Mouse (Mus musculus): Measurements from ENCODE around the gene Il12a.

DNA sequence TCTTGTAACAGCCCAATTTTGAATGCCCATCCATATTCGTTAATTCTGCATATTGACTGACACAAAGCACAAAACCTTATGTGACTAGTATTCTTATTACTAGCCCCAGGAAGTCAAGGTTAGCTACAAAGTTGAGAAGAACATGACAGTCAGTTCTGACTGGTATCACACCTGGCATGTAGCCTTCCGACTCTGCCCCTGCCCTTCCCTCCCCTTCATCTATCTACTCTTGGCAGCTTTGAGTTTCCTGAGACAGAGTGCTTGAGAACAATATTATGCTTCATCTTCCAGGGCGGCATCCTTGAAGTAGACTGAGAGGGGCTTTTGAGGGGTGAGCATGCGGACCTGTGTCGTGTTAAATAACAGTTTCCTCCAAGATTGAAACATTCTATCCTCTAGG is 54.6 kb downstream of the Il12a start:
- TF ChIP-seq POLR2A (IDR thresholded peaks at IDR 0.05; ENCODE audit: insufficient read length, low read depth) (no peak), REST (IDR thresholded peaks at IDR 0.05; ENCODE audit: insufficient read depth, insufficient read length) (no peak), MYOG (IDR thresholded peaks at IDR 0.05; ENCODE audit: control insufficient read depth in 1 of 3, insufficient read depth in 1 of 3, insufficient read length in 2 of 3, low read depth in 2 of 3) (no peak), POLR2AphosphoS2 (IDR thresholded peaks at IDR 0.05; ENCODE audit: insufficient read length, low read depth) (no peak), CEBPB (IDR thresholded peaks at IDR 0.05; ENCODE audit: insufficient read depth, poor library complexity, severe bottlenecking) (no peak), USF1 (IDR thresholded peaks at IDR 0.05; ENCODE audit: low read depth) (no peak), MAX (IDR thresholded peaks at IDR 0.05; ENCODE audit: low read depth) (no peak), TCF12 (IDR thresholded peaks at IDR 0.05; ENCODE audit: insufficient read depth, poor library complexity, severe bottlenecking) (no peak), E2F4 (IDR thresholded peaks at IDR 0.05; ENCODE audit: insufficient read depth) (no peak), SRF (IDR thresholded peaks at IDR 0.05; ENCODE audit: control insufficient read depth, insufficient read length, low read depth) (no peak)
